Mouse (Mus musculus): ENCODE data around the gene Kifc1. TPM values are rescaled to one million over a fixed set of nuclear protein-coding genes. Genes with fewer than 3 reads are reported as not detected.

The Kifc1 gene
- polyA plus RNA-seq, 1 experiment from 2014 or later = 7.4 TPM

DNA sequence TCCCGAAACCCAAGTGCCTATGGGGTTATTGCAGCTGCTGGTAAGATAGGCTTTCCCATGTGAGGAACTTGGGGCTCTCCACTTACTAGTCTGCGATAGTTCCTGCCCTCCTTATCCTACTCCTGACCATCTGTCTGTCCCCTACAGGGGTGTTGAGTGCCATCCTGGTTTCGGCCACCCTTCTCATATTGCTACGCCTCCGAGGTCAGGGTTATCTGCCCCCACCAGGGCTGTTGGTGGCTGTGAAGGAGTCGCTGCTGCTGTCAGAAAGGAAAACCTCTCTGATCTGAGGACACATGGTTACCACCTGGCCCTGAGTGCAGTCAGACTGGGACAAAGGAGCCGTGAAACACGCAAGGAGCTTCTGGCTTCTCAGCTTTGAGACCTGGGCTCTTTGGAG, 42.3 kb downstream of the Kifc1 start:
- no peak overlapping the region for H3K27ac ChIP-seq
- H3K4me1 ChIP-seq = peaks cover 15% of the 10 kb centered on the region
- no peaks in the 10 kb centered on the region for H3K27me3 ChIP-seq
- H3K36me3 ChIP-seq (replicated peaks) = peaks cover 31% of the 10 kb centered on the region
- H3K4me3 ChIP-seq (replicated peaks) = no peak overlapping the region
- H3K9ac ChIP-seq = no peak overlapping the region
- no peak overlapping the region for H3K4me2 ChIP-seq
- WGBS = 88% methylated on average over 8 of the region's 8 CpGs
- ATAC-seq (ENCODE audit: low FRiP score) = no peak
- H3K9me3 ChIP-seq = no peaks in the 10 kb centered on the region

DNA sequence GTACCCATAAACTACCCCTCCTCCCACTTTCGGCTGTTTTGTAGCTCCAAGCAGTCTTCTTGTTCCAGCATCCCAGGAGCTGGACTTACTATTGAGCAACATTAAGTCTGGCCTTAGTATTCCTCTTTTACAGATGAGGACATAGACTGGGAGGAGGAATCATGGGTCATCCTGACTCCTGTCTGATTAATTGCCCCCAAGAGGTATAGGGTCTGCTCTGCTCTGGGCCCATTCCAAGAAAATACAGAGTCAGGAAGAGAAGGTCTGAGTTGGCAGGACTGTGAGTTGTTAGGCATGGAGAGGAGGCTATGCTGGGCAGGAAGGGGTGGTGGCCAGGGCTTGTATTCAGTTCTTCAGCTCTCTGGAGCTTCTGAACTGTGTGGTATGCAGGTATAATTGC, 46.3 kb downstream of the Kifc1 start:
- ATAC-seq (ENCODE audit: low FRiP score) = no peak

DNA sequence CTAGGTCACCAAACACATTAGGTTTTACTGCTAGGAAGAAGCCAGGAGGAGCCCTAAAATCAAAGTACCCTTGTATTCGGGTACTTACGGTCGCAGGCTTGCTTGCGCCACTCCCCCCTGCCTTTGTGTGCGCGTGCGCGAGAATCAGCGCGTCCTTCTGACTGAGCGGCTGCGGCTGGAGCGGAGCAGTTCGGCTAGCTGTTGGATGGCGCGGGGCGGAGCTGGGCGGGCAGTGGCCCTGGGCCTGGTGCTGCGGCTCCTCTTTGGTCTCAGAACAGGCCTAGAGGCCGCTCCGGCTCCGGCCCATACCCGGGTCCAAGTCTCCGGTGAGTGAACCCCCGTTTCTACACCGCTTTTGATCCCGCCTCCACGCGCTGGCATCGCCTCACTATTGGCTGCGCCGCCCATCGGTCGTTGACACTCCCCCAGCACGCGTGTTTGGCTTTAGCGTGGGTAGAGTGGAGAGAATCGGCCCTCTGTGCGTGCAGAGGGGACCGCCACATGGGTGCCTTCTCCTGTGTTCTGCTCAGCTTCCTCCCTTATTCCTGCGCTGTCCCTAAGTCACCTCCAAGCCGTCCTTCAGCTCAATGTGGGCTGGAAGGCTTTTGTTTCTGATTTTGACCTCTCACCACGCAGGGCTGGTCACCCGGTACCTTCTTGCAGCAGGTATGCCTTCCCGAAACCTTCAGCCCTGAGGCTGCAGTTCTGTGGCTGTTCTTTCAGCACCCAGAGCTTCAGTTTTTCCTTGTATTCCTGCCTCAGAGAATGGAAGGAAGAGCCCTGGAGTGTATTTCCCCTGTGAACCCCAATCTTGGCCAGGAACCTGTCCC, 47.3 kb downstream of the Kifc1 start, which contains the start of gene Cd320:
TSS of gene Cd320 (plus strand) at position 126 of the 830 bp plus-strand sequence.
- Histone ChIP-seq H3K4me2 (peak within 1 kb of the TSS; percentile 83), H3K27me3 (no peaks in the 10 kb centered on the region), H3K9me3 (no peaks in the 10 kb centered on the region), H3K9ac (peak within 1 kb of the TSS; percentile 72), H3K4me3 (replicated peaks) (peak within 1 kb of the TSS; percentile 73), H3K36me3 (replicated peaks) (peaks cover 26% of the 10 kb centered on the region), H3K27ac (peak within 1 kb of the TSS; percentile 54; the same call in 1 of the 2 replicates), H3K4me1 (peaks cover 15% of the 10 kb centered on the region)
- WGBS = 0% methylated on average over 45 of the region's 45 CpGs
- ATAC-seq (ENCODE audit: low FRiP score) = peak; percentile 93

More for the DNA sequence above, 46.3 kb downstream of the Kifc1 start:
- Histone ChIP-seq H3K9ac (0 out of 2 replicates have a peak overlapping the region, but pooled peaks have one; percentile 72), H3K4me1 (peaks cover 15% of the 10 kb centered on the region), H3K4me2 (peak overlapping the region; percentile 83), H3K27me3 (no peaks in the 10 kb centered on the region), H3K9me3 (no peaks in the 10 kb centered on the region), H3K4me3 (replicated peaks) (peak overlapping the region; percentile 73; the same call in 1 of the 2 replicates), H3K27ac (no peak overlapping the region), H3K36me3 (replicated peaks) (peaks cover 26% of the 10 kb centered on the region)
- WGBS = 80% methylated on average over 1 of the region's 1 CpGs

DNA sequence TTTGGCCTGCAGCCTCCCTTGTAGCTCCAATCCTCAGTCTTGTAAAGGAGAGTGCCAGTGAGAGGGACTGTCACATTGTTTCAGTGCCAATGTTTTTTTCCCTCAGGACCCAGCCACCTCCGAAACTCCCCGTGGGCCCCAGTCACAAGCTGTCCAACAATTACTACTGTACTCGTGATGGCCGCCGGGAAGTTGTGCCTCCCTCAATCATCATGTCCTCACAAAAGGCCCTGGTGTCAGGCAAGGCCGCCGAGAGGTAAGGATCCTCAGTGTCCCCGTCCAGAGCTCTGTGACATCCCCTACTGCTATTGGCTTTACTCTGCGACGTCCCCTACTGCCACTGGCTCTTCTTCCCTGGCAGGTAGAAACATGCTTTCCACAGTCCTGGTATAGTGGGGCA, 60.9 kb downstream of the Kifc1 start:
- WGBS = 93% methylated on average over 10 of the region's 10 CpGs
- Histone ChIP-seq H3K9ac (no peak overlapping the region), H3K27me3 (no peaks in the 10 kb centered on the region), H3K36me3 (replicated peaks) (peaks cover 51% of the 10 kb centered on the region), H3K9me3 (no peaks in the 10 kb centered on the region), H3K4me2 (no peak overlapping the region), H3K4me1 (peaks cover 13% of the 10 kb centered on the region), H3K4me3 (replicated peaks) (no peak overlapping the region), H3K27ac (no peak overlapping the region)
- ATAC-seq (ENCODE audit: low FRiP score) = no peak

DNA sequence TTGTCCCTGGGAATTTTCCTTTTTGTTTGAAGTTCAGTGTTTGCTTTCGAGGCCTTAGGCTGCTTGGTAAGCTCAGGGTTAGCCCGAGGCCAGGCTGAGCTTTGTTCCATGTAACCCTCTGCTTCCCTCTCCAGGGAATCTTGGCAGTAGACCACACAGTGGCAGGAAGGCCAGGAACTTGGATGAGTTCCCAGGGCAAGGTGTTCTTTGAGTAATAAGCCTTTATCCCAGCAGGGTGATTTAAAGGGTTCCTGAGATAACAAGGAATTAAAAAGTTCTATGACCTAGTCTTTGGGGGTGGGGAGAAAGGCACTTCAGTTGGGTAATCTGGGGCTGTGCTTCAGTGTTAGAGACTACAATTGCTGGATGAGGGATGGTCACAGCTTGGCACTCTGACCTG, 61.6 kb downstream of the Kifc1 start:
- no peak overlapping the region for H3K9ac ChIP-seq

DNA sequence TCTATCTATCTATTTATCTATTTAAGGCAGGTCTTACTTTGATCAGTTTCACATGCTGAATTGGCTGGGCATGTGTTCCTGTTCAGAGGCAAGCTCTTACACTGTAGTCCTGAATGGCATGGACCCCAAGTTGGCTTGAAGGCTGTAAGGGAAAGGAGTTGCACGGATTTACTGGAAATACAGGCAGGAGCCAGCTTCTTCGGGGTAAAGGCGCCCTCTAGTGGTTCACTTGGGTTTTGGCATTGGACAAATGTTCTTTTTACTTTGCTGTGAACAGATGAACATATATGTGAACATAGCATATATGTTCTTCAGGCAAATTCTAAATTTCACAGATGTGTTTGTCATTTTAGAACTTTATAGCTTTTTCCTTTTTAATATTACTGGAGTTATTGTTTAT, 63.6 kb downstream of the Kifc1 start:
- H3K27me3 ChIP-seq = no peaks in the 10 kb centered on the region
- no peak overlapping the region for H3K9ac ChIP-seq
- no peak for ATAC-seq (ENCODE audit: low FRiP score)
- WGBS = under 1% methylated on average over 3 of the region's 3 CpGs
- H3K4me3 ChIP-seq (replicated peaks) = no peak overlapping the region
- peaks cover 41% of the 10 kb centered on the region for H3K36me3 ChIP-seq (replicated peaks)
- H3K27ac ChIP-seq = no peak overlapping the region
- H3K4me2 ChIP-seq = no peak overlapping the region
- peaks cover 32% of the 10 kb centered on the region for H3K4me1 ChIP-seq
- no peaks in the 10 kb centered on the region for H3K9me3 ChIP-seq

More for the DNA sequence above, 61.6 kb downstream of the Kifc1 start:
- H3K4me1 ChIP-seq = peaks cover 13% of the 10 kb centered on the region
- peak overlapping the region; percentile 36; the same call in 1 of the 2 replicates for H3K27ac ChIP-seq
- peaks cover 44% of the 10 kb centered on the region for H3K36me3 ChIP-seq (replicated peaks)
- no peaks in the 10 kb centered on the region for H3K9me3 ChIP-seq
- WGBS = 78% methylated on average over 2 of the region's 2 CpGs
- H3K4me3 ChIP-seq (replicated peaks) = no peak overlapping the region
- no peak overlapping the region for H3K4me2 ChIP-seq
- H3K27me3 ChIP-seq = no peaks in the 10 kb centered on the region
- ATAC-seq (ENCODE audit: low FRiP score) = no peak

Small RNA genes lying within 50 kb of the gene (microRNA-seq; reads per million reads assigned to microRNA genes)
- gene Gm27740 = not detected

Other genes starting within 250 kb of the Kifc1 start
- gene Hnrnpm, start 203.8 kb downstream of the Kifc1 start, polyA plus RNA-seq (2016; fragmentation: Nextera tagmentation; extraction: Ambion mirVana) = 490 and 547 TPM in 2 replicates
- gene March2, start 172.0 kb downstream of the Kifc1 start, polyA plus RNA-seq (2016; fragmentation: Nextera tagmentation; extraction: Ambion mirVana) = 42.4 and 48.7 TPM in 2 replicates
- gene Rab11b, start 130.1 kb downstream of the Kifc1 start, polyA plus RNA-seq (2016; fragmentation: Nextera tagmentation; extraction: Ambion mirVana) = 377 and 388 TPM in 2 replicates
- gene Angptl4, start 108.8 kb downstream of the Kifc1 start, polyA plus RNA-seq (2016; fragmentation: Nextera tagmentation; extraction: Ambion mirVana) = 11.4 and 13.3 TPM in 2 replicates
- 27.3 and 27.8 TPM in 2 replicates for gene Kank3, start 80.1 kb downstream of the Kifc1 start, polyA plus RNA-seq (2016; fragmentation: Nextera tagmentation; extraction: Ambion mirVana)
- 686 and 713 TPM in 2 replicates for gene Rps28, start 66.1 kb downstream of the Kifc1 start, polyA plus RNA-seq (2016; fragmentation: Nextera tagmentation; extraction: Ambion mirVana)
- 371 and 397 TPM in 2 replicates for gene Ndufa7, start 66.1 kb downstream of the Kifc1 start, polyA plus RNA-seq (2016; fragmentation: Nextera tagmentation; extraction: Ambion mirVana)
- gene Cd320, start 47.6 kb downstream of the Kifc1 start, polyA plus RNA-seq (2016; fragmentation: Nextera tagmentation; extraction: Ambion mirVana) = 54.7 and 55.1 TPM in 2 replicates
- not detected in 2 replicates for gene Gm7029, start 16.8 kb downstream of the Kifc1 start, polyA plus RNA-seq (2016; fragmentation: Nextera tagmentation; extraction: Ambion mirVana)
- gene Platr17, start 14.5 kb upstream of the Kifc1 start, polyA plus RNA-seq (2016; fragmentation: Nextera tagmentation; extraction: Ambion mirVana) = not detected in 2 replicates
- 67.9 and 68.2 TPM in 2 replicates for gene Daxx, start 18.8 kb upstream of the Kifc1 start, polyA plus RNA-seq (2016; fragmentation: Nextera tagmentation; extraction: Ambion mirVana)
- gene Tapbp, start 25.2 kb upstream of the Kifc1 start, polyA plus RNA-seq (2016; fragmentation: Nextera tagmentation; extraction: Ambion mirVana) = 16.1 and 19.5 TPM in 2 replicates
- gene Zbtb22, start 25.2 kb upstream of the Kifc1 start, polyA plus RNA-seq (2016; fragmentation: Nextera tagmentation; extraction: Ambion mirVana) = 23.1 and 23.5 TPM in 2 replicates
- 53.7 and 55.9 TPM in 2 replicates for gene Rgl2, start 38.9 kb upstream of the Kifc1 start, polyA plus RNA-seq (2016; fragmentation: Nextera tagmentation; extraction: Ambion mirVana)
- gene Pfdn6, start 49.7 kb upstream of the Kifc1 start, polyA plus RNA-seq (2016; fragmentation: Nextera tagmentation; extraction: Ambion mirVana) = 198 and 201 TPM in 2 replicates
- gene Wdr46, start 50.0 kb upstream of the Kifc1 start, polyA plus RNA-seq (2016; fragmentation: Nextera tagmentation; extraction: Ambion mirVana) = 40.1 and 41.9 TPM in 2 replicates
- gene B3galt4, start 60.8 kb upstream of the Kifc1 start, polyA plus RNA-seq (2016; fragmentation: Nextera tagmentation; extraction: Ambion mirVana) = 5.0 and 7.1 TPM in 2 replicates
- 58.4 and 63.5 TPM in 2 replicates for gene Vps52, start 65.2 kb upstream of the Kifc1 start, polyA plus RNA-seq (2016; fragmentation: Nextera tagmentation; extraction: Ambion mirVana)
- gene Rps18, start 65.3 kb upstream of the Kifc1 start, polyA plus RNA-seq (2016; fragmentation: Nextera tagmentation; extraction: Ambion mirVana) = 934 and 1,034 TPM in 2 replicates
- gene H2-K1, start 109.7 kb upstream of the Kifc1 start, polyA plus RNA-seq (2016; fragmentation: Nextera tagmentation; extraction: Ambion mirVana) = 23.3 and 28.2 TPM in 2 replicates
- 19.1 and 23.6 TPM in 2 replicates for gene Ring1, start 134.0 kb upstream of the Kifc1 start, polyA plus RNA-seq (2016; fragmentation: Nextera tagmentation; extraction: Ambion mirVana)
- gene H2-Ke6, start 137.4 kb upstream of the Kifc1 start, polyA plus RNA-seq (2016; fragmentation: Nextera tagmentation; extraction: Ambion mirVana) = 92.8 and 103 TPM in 2 replicates
- gene Slc39a7, start 141.0 kb upstream of the Kifc1 start, polyA plus RNA-seq (2016; fragmentation: Nextera tagmentation; extraction: Ambion mirVana) = 160 and 166 TPM in 2 replicates
- gene Rxrb, start 141.2 kb upstream of the Kifc1 start, polyA plus RNA-seq (2016; fragmentation: Nextera tagmentation; extraction: Ambion mirVana) = 54.8 and 59.5 TPM in 2 replicates
- gene Col11a2, start 148.8 kb upstream of the Kifc1 start, polyA plus RNA-seq (2016; fragmentation: Nextera tagmentation; extraction: Ambion mirVana) = 1.4 and 2.5 TPM in 2 replicates
- gene H2-Oa, start 201.7 kb upstream of the Kifc1 start, polyA plus RNA-seq (2016; fragmentation: Nextera tagmentation; extraction: Ambion mirVana) = 0.27 and 0.41 TPM in 2 replicates
- 9.1 and 9.6 TPM in 2 replicates for gene H2-DMa, start 228.9 kb upstream of the Kifc1 start, polyA plus RNA-seq (2016; fragmentation: Nextera tagmentation; extraction: Ambion mirVana)
- 138 and 146 TPM in 2 replicates for gene Brd2, start 232.0 kb upstream of the Kifc1 start, polyA plus RNA-seq (2016; fragmentation: Nextera tagmentation; extraction: Ambion mirVana)

All from forebrain, embryonic 12.5 days (tissue).